Mouse (Mus musculus): ENCODE results near the gene Samd11. TPM values are rescaled to one million over a fixed set of nuclear protein-coding genes. Genes with fewer than 3 reads are reported as not detected.

Gene Samd11
- total RNA-seq (2023) = 0.46 TPM

GRCm38 (mm10) chr4:156255078-156255839 lies at the start of gene Samd11:
Gene Samd11 (minus strand): TSS chr4:156255657.

GRCm38 (mm10) chr4:156235808-156236533 lies 19.5 kb downstream of the Samd11 start, which contains the start of gene Noc2l:
Gene Noc2l (plus strand): TSS chr4:156236010.

GRCm38 (mm10) chr4:156234701-156235213 lies 20.7 kb downstream of the Samd11 start, which contains the start of gene Plekhn1:
Gene Plekhn1 (minus strand): TSS chr4:156234857.

GRCm38 (mm10) chr4:156215649-156216048 lies 39.8 kb downstream of the Samd11 start, which contains the start of gene Perm1:
Gene Perm1 (plus strand): TSS chr4:156215868.

GRCm38 (mm10) chr4:156203001-156203412 lies 52.5 kb downstream of the Samd11 start, which contains the start of gene AW011738:
Gene AW011738 (plus strand): TSS chr4:156203304.

DNA sequence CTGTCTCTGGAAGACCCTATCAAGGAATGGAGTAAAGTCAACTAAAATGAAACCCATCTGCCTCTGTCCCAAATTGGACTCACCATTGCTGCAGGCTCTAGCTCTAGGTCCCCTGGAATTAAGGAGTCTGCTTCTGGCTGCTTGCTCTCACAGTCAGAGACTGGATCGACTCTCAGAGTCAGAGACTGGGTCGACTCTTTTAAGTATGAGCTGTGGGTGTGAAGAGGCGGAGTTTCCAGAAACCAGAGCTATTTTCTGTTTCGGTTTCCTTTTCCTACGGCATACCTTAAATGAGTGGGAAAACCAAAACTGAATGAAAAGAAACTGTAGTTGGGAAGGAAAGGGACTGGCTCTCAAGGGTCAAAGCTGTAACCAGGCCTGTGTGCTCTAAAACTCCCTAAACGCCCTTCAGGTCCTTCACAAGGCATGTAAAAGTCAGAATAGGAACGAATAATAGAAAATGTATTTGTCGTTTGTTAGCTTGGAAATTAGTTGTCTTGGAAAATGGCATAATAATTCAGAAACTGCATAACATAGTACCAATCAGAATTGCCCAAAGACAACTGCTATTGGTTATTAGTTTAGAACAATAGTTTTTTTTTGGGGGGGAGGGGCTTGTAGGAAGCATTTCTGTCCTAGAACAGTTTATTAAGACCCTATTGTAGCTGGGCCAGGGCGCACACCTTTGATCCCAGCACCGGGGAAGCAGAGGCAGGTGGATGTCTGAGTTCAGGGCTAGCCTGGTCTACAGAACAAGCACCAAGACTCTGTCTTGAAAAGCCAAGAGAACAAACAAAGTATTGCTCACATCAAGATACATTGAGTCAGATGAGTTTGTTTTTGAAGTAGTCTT lies 54.6 kb downstream of the Samd11 start, which contains the start of gene Isg15:
Isg15 (minus strand) TSS at position 196 of the 853 bp plus-strand sequence.

GRCm38 (mm10) chr4:156197131-156197828 lies 58.2 kb downstream of the Samd11 start, which contains the start of gene Agrn:
Gene Agrn (minus strand): TSS chr4:156197488.

Other genes with a start within 250 kb of the Samd11 start
- 15.7 TPM for gene Tnfrsf4, start 241.8 kb downstream of the Samd11 start, total RNA-seq (2023)
- gene Tnfrsf18, start 229.5 kb downstream of the Samd11 start, total RNA-seq (2023) = 28.4 TPM
- gene Ttll10, start 196.2 kb downstream of the Samd11 start, total RNA-seq (2023) = not detected
- gene 9430015G10Rik, start 145.7 kb downstream of the Samd11 start, total RNA-seq (2023) = 47.3 TPM
- gene Rnf223, start 125.1 kb downstream of the Samd11 start, total RNA-seq (2023) = 1.4 TPM
- gene Agrn, start 58.2 kb downstream of the Samd11 start, total RNA-seq (2023) = 5.8 TPM
- gene Isg15, start 54.8 kb downstream of the Samd11 start, total RNA-seq (2023) = 14.4 TPM
- gene AW011738, start 52.4 kb downstream of the Samd11 start, total RNA-seq (2023) = 10.8 TPM
- gene Perm1, start 39.8 kb downstream of the Samd11 start, total RNA-seq (2023) = 0.43 TPM
- 46.5 TPM for gene Plekhn1, start 20.8 kb downstream of the Samd11 start, total RNA-seq (2023)
- 99.1 TPM for gene Noc2l, start 19.6 kb downstream of the Samd11 start, total RNA-seq (2023)
- gene Vmn2r-ps159, start 75.4 kb upstream of the Samd11 start, total RNA-seq (2023) = not detected